Mouse (Mus musculus) CD8-positive naive resting alpha-beta T cell, adult 2 months (primary cell): ENCODE data around the gene Ghsr.
"Not testable (repeated sequence)": the region's sequence is repeated elsewhere in the genome, so short reads cannot be mapped to it uniquely, and the experiment has no call there.

Experiments
- DNase-seq, 2 experiments: peaks; one replicate each; pipeline ENCODE4 v3.0.0; 2022; ENCODE audit warnings: low read depth in 2 of 2, low spot score in 2 of 2

Gene Ghsr

DNA sequence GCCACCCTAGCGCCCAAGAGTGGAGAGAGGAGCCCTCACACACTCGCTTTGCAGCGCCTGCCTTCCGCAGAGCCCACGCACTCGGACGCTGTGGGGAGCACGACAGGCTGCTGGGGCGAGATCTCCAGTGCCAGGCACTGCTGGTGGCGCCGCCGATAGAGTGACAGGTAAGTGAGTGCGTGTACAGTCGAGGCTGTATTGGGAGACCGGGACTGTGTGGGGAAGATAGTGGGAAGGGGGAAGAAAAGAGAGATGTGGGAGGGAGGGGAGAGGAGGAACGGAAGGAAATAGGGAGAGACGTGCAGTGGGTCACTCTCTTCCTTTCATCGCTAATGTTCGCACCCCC lies at the start of gene Ghsr:
Gene Ghsr (plus strand): TSS at position 76 of the 346 bp plus-strand sequence.
- no peak for DNase-seq

DNA sequence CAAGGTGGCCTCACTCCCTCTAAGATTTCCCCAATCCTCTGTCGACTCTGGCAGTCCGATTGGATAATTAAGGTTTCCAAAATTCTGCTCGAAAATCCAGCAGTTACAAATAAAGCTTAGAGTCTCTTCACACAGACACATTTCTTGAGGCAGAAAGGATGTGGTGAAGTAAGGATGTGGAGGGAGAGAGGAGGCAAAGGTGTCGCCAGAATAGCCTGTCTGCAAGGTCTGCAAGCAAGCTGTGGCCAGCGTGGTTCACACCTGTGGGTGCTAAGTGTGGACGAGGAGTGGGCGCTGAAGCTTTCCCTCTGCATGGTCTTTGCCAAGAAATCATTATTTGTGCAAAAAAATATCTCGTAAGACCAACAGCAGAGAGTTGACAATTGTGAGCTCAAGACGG lies 48.6 kb upstream of the Ghsr start:
- DNase-seq, result no peak

DNA sequence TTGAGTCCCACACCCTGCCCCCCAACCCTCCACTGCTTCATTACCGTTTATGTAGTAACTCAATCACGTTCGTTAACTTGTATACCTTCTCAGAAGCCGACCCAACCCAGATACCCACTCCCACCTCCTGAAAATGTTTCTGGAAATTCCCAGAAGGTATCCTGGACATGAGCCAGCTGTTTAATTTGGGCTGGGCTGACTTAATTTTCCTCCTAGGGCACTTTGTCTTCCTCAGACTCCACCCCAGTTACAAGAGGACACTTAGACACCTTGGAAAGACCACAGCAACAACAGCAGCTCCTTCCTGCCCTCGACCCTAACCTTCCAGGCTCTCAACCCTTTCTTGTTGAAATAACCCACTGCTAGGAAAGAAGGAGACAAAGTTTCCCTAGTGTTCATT lies 47.6 kb upstream of the Ghsr start:
- DNase-seq, result no peak

DNA sequence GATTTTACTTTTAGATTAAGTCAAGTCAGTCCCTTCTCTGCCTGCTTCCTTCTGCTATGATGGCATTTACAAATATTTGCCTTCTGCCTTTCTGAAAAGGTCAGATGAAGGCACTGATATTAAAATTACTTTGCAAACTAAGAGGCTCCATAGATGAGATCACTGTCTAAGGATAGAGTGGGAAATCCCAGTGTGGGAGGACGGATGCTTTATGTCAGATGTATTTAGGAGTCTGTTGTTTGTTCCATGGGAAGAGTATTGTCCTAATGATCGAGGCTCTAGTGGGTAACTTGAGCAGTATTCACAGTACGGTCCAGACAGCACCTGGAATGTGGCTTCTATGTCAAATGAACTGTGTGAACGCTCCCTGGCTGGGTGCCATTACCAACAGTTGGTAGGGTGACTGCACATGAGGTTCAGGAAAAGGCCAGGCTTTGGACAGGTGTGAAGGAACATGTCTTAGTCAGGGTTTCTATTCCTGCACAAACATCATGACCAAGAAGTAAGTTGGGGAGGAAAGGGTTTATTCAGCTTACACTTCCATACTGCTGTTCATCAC lies 44.4 kb upstream of the Ghsr start:
- DNase-seq, result no peak

DNA sequence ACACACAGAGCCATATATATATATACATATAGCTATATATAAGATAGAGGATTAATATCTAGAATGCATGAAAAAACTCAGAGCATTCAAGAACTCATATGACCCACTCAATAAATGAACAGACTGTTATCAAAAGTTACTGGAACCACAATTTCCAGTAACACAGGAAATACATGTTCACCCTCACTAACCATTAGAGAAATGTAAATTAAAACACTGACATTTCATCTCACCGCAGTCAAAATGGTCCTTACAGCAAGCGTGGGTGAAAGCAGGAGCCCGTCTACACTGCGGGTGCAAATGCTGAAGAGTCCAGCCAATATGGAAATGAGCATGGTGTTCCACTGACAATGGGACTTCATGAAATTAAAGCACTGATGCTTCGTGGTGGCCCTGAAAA lies 40.4 kb upstream of the Ghsr start:
- DNase-seq, result no peak

DNA sequence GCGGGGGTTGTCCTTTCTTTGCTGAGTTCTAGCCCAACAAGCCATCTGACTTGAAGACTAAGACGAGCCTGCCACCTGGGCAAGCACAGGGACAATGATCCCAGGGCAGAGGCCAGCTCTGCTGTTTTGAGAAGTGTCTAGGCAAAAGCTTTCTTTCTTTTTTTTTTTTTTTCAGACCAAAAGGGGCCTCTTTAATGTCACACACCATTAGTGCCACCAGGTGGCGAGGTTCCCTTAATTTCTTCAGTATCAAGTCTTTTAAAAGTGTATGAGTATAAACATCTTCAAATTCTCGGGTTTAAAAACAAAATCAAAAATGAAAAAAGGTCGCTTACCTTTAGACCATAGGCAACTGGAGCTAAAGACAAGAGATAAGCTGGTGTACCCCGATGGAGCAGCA lies 32.7 kb upstream of the Ghsr start:
- no peak for DNase-seq

DNA sequence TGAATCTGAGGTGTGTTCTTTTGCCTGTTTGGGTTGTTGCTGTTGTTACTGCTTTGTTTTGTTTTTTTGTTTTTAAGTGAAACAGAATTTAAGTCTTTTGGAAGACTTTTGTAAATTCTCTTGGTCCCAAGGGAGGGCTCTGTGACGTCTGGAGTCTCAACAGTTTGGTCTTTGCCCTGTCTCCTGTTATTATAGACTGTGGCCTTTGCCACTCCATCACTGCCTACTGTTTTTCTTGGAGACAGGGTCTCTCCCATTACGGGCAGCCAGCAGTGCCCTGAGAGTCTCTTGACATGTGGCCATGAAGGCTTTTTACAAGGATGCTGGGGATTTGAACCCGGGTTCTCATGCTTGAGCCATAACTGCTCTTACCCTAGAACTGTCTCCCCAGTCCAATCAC lies 32.3 kb upstream of the Ghsr start:
- no peak for DNase-seq

DNA sequence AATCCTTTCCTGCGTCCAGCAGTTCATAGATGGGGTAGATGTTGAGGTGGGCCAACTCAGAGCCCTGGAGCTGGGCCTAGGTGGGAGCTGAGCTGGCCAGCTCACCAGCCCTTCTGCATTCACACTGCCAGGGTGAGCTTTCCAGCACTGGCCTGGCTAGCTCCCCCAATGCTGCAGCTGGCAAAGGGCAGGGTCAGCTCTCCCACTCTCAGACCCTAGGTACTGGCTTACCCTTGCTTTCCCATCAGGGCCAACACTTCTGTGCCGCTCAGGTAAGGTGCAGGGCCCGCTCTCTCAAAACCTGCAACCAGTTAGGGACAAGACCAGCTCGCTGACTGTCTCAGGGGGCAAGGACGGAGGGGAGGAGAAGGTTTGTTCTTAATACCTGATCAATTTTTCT lies 30.4 kb upstream of the Ghsr start:
- no peak for DNase-seq

DNA sequence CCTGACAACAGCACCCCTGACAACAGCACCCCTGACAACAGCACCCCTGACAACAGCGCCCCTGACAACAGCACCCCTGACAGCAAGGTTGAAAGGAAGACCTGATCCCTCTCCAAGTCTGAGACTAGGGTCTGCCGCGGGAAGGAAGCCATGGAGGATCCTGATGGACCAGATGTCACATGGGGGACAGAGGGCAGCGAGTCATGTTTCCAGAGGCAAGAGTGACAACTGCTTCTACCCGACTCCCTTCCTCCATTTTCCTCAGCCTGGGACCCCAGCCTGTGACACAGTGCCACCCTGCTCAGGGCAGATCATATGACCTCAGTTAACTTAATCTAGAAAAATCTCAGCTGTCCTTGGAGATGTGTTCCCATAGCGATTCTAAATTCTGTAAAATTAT lies 28.7 kb upstream of the Ghsr start:
- DNase-seq, result no peak

DNA sequence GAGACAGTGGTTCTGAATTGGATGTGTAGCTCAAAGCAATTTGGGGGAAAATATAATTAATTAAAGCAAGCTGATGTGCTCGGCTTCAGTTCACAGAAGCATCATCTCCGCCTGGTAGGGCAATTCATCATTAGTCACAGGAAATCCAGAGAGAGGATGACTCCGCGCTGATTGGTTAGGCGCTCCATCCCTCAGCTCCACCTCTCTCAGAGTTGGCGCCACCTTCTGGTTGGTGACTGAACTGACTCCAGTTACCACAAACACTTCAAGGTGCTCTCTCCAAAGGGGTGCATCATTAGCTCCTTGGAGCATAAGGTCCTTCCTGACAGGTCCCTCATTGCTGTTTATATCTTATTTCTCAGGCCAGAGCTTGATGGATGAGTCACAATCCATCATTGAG lies 25.6 kb upstream of the Ghsr start:
- peak; percentile 65 to 74 for DNase-seq

DNA sequence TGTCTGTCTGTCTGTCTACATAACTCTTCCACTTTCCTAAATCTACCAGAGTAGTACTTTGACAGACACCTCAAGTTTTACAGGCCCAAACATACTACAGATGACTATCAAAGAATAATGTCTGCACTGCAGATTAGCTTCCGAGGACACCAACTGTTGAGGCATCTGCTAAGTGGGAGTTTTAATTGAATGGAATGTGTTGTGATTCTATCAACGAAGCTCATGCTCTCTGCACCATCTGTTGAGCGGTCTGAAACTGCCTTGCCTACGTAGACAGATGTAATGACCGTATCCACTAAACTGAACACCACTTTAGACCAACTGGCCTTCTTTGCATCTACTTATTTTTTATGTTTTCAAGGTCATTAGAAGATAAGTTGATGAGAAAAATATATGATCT lies 22.7 kb upstream of the Ghsr start:
- no peak for DNase-seq

DNA sequence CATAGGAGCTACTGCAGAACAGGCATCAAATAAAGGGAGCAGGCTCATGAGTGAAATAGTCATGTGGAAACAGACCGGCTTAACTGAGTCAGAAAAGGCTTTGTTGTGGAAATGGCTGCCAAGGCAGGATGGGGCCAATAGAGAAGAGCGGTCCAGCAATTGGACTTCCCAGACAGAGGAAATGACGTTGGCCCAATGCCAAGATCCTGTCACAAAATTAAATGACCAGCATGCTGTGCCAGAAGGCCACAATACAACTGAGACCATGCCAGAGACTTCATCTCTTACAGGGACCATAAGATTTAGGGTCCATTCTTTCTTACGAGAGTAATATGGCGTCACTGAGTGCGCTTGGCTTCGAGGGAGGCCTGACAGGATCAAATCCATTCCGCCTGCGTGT lies 20.0 kb upstream of the Ghsr start:
- no peak for DNase-seq

DNA sequence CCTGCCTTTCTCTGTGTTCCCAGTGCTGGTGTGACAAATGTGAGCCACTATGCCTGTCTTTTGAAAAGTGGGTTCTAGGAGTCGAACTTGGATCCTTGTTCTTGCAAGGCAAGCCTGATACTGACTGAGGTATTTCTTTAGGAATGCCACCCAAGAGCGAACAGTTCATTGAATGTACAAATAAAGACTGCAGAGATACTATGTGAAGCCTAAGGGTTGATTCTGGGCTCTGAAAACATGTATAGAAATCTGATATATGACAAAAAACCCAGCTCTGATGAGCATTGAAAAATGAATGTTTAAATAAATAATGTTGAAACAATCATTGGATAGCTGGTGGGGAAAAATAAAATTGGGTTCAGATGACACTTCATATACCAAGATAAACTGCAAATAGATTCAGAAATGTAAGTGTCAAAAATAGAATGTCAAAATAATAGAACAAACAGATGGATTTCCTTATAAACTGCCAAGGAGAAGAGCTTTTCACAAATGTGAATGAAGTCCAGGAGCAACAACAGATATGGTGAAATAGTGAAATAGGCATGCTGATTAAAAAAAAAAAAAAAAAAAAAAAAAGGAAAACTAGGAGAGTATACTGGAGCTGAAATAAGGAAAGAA lies 11.9 kb upstream of the Ghsr start:
- no peak for DNase-seq

DNA sequence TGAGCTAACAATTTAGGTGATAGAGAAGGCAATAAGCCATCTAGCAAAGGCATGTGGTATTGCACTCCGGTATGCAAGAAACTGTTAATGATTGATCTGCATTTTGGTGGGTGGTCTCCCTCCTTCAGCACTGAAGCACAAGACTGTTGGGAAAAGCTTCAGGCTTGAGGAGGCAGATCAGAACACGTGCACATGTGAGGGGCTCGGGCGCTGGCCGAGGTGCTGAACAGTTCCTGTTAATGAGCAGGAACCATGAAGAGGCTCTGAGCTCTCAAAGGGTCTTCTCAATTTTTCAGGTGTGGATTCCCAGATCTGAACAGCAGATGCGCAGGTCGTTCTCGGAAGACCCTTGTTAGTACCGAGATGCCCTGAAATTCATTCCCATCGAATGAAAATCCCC lies 1.0 kb upstream of the Ghsr start:
- DNase-seq, result no peak

DNA sequence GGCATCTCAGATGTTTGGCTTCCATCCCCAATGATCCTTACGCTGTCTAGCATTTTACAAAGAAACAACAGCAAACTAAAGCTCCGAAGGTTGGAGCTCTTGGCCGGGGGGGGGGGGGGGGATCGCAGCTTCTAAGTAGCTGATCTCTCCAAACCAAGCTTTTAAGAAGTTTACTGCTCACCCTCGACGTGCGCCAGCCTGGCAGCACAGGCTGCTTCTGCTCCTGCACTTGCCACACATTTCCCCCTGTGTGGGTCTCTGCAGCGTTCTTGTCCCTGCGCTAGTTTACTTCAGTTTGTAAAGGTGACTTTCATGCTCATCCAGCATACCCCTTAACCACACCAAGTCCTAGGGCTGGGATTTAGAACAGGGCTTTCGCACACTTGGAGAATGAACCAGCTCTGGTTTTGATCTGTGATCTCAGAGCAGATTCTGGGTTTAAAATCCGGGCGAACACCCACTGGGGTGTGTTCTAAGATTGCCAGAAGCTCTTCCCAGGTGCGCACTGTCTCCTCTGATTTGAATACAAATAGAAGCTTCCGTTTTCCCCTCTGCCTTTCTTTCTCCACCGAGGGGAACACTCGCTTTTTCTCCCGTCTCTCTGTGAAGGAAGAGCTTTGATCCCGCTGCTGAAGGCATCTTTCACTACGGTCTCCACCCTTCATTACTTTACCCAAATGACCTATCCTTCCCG lies 422 bp upstream of the Ghsr start:
- no peak for DNase-seq

DNA sequence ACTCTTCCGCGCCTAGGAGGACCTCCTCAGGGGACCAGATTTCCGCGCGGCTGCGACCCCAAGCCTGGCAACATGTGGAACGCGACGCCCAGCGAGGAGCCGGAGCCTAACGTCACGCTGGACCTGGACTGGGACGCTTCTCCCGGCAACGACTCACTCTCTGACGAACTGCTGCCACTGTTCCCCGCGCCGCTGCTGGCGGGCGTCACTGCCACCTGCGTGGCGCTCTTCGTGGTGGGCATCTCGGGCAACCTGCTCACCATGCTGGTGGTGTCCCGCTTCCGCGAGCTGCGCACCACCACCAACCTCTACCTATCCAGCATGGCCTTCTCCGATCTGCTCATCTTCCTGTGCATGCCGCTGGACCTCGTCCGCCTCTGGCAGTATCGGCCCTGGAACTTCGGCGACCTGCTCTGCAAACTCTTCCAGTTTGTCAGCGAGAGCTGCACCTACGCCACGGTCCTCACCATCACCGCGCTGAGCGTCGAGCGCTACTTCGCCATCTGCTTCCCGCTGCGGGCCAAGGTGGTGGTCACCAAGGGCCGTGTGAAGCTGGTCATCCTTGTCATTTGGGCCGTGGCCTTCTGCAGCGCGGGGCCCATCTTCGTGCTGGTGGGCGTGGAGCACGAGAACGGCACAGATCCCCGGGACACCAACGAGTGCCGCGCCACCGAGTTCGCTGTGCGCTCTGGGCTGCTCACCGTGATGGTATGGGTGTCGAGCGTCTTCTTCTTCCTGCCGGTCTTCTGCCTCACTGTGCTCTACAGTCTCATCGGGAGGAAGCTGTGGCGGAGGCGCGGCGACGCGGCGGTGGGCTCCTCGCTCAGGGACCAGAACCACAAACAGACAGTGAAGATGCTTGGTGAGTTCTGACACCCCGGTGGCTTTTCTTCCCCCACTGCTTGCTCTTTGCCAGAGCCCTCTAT lies 837 bp downstream of the Ghsr start:
- DNase-seq, result no peak

DNA sequence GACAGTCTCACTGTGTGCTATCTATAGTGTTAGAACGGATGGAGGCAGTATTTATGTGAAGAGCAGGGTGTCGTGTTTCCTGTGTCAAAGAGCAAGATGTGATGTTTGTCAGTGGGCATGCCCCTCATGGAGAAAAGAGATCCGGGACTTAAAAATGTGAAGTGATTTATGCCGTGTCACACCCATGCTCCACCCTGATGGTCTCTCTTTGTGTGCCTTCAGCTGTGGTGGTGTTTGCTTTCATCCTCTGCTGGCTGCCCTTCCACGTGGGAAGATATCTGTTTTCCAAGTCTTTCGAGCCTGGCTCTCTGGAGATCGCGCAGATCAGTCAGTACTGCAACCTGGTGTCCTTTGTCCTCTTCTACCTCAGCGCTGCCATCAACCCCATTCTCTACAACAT lies 3.2 kb downstream of the Ghsr start:
- no peak for DNase-seq

DNA sequence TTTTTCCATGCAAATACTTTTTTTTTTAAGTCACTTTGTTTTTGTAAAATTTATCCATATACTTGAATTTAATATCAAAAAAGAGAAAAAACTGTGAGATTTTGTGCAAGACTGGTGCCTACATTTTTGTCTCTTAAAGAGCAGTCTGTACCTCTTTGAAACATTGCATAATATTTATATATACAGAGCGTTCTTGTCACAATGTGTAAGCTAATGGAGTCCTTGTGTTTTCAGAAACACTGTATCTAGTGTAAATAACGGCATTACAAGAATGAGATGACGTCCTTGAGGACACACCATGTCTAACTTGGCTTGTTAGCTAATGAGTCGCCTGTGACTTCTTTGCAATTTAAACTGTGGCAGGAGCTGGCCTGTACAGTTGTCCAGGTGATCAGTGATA lies 6.8 kb downstream of the Ghsr start:
- no peak for DNase-seq

DNA sequence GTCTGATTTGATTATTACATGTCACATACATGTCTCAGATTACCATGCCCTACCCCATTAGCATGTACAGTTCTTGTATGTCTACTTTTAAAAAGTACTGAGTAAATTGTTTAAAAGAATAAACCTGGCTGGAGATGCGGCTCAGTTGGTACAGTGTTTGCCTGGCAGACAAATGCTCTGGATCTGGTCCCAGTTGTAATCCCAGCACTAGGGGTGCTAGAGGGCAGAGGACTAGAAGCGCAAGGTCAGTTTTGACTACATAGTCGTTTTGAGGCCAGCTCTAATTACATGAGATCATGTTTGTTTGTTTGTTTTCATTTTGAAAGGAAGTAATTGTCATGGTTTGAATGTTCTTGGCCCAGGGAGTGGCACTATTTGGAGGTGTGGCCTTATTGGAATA lies 13.7 kb downstream of the Ghsr start:
- DNase-seq, result no peak

DNA sequence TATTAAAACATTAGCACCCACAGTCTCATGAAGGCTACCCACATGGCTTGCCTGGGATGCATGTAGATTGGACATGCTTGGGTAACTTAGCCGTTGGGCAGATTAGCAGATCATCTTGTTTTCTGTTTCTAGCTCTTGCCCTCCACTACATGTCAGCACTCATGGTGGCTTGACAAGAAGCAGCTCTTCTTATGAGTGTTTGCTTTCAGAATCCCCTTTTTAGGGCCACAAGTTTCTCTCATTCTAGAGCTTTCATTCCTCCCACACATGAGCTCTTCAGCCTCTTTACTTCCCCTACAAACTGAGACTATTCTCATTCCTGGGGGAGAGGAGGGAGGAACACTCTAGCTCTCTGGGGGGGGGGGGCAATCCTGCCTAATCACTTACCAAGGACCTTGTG lies 18.8 kb downstream of the Ghsr start:
- no peak for DNase-seq

DNA sequence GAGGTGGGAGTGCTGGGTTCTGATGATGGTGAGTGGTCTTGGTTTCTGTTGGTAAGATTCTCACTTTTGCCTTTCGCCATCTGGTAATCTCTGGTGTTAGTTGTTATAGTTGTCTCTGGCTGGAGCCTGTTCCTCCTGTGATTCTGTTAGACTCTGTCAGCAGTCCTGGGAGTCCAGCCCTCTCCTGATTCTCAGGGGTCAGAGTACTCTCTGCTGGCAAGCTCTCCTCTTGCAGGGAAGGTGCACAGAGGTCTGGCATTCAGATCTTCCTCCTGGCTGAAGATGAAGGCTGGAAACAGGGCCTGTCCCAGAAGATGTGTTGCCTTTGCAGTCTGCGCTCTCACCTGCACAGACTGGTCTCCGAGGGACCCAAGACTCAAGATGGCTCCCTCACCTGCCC lies 29.8 kb downstream of the Ghsr start:
- not testable (repeated sequence) for DNase-seq

DNA sequence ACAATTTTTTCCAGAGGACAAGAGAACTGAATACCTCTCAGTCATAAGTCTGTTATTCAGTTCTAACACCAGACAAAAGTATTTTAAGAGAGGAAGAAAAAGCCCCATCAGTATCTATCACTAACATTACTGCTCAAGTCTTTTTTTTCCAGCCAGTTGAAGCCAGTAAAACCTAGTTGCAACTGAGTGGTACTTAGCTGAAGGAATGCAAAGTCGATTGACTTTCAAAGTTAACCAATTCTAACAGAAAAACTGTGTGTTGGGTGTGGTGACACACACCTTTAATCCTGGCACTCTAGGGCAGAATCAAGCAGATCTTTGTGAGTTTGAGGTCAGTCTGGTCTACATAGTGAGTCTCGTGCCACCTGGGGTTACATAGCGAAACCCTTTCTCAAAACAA lies 35.3 kb downstream of the Ghsr start:
- DNase-seq, result no peak
